Mouse (Mus musculus): ENCODE measurements around the gene Rcc1l.

Rcc1l gene

DNA sequence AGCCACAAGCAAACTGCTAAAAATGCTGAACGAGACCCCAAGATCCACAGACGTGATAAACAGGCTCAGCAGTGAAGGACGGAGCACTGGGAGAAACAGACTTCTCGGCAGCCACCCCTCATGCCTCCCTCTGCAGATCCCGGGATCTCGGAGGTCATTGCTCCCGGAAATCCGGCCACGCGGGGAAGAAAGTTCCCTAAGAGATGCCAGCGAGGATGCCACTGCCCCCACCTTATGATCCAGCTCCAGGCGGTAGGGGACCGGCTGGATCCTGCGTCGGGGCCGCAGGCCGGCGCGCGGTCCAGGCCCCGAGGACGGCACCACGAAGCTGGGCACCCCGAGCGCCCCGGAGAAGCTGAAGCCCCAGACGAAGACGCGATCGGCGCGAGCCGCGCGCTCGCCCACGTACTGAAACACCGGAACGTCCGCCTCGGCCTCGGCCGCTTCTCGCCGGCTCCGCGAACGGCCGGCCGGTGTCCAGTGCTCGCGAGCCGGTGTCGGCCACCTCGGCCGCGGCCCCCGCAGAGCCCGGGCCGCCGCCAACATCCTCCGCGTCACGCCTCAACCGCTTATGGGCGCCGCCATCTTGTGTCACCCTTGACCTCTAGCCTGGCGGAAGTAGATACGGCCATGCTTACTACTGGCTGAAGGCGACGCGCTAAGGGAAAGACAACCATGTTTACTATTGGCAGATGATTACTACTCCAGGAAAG lies at the start of gene Rcc1l:
Rcc1l (minus strand) TSS at position 606 of the 713 bp plus-strand sequence.
- peak; percentile 69 for DNase-seq (ENCODE audit: low spot score)

DNA sequence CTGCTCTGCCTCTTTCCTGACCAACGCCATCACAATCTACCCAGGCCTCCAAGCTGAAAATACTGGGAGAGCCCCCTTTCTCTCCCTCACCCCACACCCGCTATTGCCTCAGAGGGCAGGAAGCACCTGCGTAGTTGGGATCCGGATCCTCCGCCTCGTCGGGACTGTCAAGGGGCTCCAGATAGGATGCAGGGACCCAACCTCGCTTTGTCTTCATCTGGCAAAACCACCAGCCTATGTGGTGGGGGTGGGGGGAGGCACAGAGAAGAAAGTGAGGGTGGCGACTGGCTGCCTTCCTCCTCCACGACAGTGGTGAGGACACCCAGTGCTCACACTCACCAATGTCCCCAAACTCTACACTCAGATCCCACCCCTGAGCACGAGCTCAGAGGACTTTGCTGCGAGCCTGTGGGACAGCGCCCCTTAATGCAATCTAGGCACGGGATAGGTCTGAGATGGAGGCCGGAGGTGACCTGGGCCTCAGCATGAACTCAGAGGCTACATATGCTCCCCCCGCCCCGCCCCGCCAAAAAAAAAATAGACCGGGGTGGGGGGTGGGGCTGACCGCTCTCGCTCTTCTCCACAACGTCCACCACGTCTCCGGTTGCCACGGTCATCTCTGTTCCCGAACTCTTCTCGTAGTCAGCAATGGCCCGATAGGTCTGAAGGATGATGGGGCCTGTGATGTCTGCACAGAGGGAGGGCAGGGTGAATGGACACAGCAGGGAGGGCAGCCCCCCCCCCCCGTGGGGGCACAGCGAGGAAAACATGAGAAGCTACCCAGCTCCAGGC lies 48.7 kb upstream of the Rcc1l start:
- DNase-seq (ENCODE audit: low spot score) = no peak

DNA sequence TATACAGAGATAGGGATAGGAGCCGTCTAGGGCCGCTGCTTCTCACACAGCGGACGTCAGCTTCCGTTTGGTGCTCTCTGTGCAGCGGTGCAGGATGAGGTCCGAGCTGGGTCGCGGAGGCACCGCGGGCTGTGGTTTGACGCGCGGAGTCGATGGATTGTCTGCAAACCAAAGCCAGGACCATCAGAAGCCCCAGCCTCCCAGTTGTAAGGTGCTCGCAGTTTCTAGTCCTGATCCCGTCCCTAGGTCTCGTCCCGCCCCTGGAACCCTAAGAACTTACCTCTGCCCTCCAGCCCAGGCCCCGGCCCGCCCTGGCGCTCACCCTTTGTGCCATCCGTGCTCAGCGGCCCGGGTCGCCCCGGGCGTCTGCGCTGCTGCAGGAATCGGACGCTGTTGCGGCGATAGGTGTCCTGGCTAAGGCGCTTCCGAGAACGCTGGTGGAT lies 45.2 kb upstream of the Rcc1l start:
- DNase-seq (ENCODE audit: low spot score) = no peak

DNA sequence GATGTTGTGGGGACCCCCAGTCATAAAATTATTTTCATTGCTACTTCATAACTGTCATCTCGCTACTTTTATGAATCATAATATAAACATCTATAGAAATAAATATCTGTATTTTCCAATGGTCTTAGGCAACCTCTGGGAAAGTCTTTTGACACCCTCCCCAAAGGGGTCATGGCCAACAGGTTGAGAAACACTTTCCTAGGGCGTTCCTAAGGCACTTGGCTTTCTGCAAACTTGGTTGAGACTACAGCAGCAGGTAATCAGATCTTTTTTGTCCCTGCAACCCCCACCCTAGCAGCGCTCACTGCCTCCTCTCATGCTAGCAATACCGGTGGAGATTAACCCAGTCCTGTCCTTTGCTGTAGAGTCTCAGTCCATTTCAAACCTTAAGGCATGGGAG lies 44.7 kb upstream of the Rcc1l start:
- DNase-seq (ENCODE audit: low spot score) = no peak

DNA sequence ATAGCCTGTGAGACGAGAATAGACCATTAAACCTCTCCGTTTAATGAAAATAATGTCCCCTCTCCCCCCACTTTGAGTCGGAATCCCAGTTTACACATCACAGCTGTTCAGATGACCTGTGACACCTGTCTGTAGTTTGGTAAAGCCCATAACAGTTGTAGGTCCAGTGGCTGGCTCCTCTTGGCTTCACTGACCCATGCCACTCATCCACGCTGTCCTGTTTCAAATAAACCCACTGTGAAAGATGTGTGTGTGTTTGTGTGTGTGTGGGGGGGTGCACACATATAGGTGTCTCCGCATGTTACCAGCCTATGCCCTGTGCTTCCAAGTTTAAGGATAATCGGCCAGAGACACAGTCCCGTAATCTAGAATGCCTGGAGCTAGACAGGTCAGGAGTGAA lies 41.3 kb upstream of the Rcc1l start:
- no peak for DNase-seq (ENCODE audit: low spot score)

DNA sequence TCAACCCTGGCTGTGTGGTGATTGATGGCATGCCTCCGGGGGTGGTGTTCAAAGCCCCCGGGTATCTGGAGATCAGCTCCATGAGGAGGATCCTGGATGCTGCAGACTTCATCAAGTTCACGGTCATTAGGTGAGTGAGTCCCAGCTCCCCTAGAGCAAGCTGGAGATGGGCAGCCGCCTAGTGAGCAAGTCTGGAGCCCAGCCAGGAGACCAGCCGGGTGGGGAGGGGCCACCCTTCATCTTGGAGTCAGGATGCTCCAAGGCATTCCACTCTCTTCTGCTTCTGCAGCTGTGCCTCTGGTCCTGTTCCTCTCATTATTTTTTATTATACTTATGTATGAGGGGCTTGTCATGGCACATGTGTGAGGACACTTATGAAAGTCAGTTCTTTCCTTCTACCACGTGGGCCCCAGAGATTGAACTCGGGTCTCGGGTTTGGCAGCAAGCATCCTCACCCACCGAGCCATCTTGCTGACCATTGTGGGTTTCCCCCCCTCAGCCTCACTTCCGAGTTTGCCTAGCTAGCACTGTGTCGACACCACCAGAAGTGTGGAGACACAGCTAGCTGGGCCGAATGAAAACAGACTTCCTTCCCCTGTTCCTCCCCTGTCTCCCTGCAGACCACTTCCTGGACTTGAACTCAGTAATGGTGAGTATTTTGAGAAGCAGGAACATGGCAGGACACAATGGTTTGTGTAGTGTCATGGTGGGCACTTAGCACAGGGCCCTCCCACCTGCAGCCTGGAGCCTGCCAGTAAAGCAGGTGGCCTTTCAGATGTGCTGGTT lies 37.6 kb upstream of the Rcc1l start:
- DNase-seq (ENCODE audit: low spot score) = no peak

DNA sequence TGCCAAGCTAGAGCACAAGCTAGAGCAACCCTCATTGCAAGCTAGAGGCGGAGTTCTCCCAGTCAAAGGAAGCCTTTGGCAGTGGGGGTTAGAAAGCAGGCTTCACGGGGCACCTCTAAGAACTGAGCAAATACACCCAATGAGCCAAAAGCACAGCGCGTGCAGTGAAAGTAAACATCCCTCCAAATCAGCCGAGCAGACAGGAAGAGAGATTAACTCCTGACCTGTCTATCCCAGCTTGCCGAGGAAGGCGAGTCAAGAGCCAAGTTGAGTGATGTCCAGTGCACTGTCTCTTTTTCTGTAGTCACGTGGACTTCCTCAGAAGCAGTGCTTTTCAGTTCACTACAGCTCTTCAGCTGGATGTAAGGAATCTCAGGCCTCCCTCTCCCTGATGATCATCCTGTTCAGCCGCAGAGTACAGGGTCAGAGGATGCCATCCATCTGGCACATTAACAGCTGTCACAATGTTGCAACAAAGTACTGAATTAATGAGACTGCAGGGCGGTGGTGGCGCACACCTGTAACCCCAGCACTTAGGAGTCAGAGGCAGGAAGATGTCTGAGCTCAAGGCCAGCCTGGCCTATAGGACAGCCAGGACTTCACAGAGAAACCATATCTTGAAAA lies 33.5 kb upstream of the Rcc1l start:
- DNase-seq (ENCODE audit: low spot score) = no peak

DNA sequence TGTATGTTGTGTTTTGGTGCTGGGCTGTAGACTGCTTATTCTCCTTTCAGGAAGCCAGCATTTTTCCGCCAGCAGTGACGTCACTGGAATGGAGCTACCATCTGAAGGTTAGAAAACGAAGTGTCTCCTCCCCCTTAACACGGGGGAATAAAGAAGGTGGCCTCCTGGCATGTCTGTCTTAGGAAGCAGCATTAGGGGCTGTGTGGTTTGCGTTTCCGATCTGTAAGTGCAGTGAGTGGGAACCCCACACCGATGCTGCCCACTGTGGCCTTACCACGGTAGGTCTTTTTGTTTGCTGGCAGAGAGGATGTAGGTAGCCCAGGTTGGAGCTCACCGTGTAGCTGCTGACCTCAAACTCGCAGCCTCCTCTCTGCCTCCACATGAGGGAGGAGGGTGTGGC lies 30.1 kb upstream of the Rcc1l start:
- no peak for DNase-seq (ENCODE audit: low spot score)

DNA sequence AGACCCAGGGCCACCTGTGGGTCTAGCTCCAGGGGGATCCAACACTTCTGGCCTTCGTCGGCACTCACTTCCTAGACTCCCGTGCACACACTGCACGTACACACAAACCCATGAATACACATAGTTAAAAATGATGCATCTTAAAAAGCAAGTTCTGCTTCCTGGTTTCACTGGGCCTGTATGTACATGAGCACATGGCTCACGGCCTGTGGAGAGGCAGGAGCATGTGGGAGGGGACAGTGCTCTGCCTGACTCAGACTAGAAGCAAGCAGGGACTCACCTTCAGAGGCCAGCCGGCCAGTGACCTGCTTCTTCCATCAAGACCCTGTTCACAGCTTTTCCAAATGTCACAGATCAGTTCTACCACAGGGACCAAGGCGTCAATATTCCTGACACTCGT lies 17.1 kb upstream of the Rcc1l start:
- DNase-seq (ENCODE audit: low spot score) = no peak

DNA sequence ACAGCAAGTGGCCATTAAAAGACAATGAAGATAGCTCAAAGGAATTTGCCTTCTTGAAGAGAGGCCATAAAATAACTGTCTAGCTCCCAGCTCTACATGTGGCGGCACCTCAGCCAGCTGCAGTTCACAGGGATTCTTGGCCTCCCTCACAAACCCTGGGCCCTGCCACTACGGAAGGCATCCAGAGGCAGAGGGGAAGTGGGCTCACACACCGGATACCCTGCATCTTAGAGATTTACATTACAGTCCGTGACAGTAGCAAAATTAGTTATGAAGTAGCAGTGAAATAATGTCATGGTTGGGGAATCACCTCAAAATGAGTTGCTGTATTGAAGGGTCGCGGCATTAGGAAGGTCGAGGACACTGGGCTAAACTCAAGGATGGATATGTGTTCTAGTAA lies 12.0 kb upstream of the Rcc1l start:
- no peak for DNase-seq (ENCODE audit: low spot score)

DNA sequence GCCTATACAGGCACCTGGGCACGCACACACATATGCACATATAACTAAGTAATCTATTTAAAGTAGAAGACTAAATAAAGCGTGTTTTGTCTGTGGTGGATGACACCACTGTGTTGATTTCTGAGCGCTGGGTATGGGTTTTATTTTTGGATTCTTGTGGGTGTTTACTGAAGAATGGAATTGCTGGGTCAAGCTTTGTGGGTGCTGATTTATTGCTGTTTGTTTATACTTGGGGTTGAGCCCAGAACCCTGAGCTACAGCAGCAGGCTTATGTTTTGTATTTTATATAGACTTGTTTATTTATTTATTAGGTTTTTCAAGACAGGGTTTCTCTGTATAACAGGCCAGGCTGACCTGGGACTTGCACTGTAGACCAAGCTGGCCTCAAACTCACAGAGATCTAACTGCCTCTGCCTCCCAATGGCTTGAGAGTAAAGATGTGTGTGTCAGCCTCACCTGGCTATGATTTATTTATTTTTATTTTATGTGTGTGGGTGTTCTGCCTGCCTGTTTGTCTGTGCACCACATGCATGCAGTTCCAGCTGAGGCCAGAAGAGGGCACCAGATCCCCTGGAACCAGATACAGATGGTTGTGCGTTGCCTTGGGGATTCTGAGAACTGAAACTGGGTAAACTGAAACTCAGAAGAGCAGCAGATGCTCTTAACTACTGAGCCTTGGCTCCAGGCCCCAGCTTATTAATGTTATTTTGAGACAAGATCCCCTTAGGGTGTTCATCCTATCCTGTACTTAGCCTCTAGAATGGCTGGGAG lies 10.6 kb upstream of the Rcc1l start:
- DNase-seq (ENCODE audit: low spot score) = peak; percentile 51

DNA sequence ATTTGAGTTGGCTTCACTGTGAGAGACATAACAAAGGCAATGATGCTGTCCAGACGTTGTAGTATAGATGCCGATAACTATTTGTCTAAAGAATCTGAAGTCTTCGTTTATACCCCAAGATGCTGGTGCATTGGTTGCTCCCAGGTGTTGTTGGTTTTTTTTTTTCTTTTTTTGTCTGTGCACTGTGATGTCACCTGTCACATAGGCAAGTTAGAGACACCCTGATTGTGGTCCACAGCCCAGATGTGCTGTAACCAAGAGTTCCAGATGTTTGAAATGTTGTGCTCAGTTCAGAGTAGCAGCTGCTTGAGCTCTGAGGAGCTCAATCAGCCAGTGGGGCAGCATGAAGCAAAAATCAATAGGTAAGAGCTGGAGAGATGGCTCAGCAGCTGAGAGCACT lies 9.5 kb upstream of the Rcc1l start:
- no peak for DNase-seq (ENCODE audit: low spot score)

DNA sequence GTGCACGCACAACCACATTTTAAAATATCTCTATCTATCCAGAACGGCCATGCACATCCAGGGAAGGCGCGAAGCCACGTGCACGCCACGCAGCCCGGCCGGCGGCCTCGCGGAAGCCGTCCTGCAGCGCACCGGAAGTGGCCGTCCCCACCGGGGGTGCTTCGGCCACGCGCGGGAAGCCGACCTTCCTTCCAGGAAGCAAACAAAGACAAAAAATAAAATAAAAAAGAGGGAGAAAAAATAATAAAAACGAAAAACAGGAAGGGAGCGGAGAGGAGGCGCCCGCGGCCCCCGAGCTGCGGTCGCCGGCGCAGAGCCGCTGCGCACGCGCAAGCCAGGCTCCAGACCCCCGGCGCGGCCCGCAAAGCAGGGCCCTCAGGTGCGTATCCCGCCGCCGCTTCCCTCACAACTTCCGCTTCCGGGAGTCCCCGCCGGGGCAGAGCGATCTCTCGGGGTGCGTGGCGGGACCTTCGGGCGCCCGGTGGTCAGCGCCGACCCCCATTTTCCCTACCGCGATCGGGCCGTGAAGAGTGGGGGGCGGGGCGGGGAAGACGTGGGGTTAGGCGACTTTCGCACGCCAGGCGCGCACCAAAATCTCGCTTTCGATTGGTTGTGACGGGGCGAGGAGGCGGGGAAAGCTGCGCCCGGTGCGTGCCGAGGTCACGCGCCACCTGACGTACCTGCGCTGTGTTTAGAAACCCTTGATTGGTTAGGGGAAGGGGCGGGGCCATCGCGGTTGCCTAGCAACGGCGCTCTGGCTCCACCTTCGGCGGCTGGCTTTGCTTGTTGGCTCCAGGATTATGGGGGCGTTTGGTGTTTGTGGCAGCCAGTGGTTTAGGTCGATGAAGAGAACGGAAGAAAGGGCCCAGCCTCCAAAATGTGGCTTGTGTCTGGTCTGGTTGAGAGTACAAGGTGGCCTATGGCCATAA lies 7.6 kb upstream of the Rcc1l start, which contains the start of gene Gtf2ird2:
Gtf2ird2 (plus strand) TSS at position 140 of the 929 bp plus-strand sequence.
- DNase-seq (ENCODE audit: low spot score) = peak; percentile 96

DNA sequence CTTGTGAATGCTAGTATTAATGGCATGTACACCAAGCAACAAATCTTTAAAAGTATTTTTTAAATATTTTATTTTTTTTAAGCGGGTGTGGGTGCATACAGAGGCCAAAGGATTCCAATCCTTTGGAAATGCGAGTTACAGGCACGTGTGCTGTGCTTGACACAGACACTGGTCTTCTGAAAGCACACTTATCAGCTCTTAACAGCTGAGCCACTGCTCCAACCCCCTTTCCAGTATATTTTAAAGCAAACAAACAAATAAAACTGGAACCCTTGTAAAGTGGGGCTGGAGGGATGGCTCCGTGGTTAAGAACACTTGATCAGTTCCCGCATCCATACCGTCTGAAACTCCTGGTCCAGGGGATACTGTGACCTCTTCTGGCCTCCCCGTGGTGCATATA lies 6.6 kb upstream of the Rcc1l start:
- no peak for DNase-seq (ENCODE audit: low spot score)

DNA sequence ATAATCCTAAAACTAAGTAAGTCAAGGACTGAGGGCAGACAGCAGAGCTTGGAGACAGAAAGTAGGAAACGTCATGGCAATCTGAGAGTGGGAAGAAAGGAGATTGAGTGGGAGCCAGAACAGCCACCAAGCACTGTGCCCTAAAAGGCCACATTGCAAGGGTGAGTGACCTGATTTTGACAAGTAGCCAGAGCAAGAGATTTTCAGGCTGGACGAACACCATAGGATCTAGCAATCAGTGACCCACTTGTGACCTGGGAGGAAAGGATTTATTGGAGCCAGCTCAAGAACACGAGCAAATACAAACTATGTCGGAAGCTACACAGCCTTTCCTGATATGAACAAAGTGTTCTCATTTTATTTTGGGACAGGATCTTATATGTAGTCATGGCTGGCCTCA lies 6.2 kb upstream of the Rcc1l start:
- no peak for DNase-seq (ENCODE audit: low spot score)

DNA sequence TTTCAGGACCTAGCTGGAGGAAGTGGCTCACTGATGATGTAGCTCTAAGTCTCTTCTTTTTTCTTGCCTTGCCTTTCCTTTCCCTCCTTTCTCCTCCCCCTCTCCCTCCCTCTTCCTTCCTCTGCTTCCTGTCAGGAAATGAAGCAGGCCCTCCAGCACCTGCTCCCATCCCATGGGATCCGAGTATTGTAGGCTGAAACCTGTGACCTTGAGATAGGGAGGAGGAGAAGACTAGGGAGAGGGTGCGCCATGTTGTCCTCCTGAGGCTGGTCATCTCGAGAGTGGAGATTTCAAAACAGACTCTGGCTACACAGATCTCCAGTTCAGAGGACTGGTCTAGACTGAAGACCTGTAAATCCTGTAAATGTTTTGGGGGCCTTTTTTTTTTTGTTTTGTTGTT lies 5.6 kb upstream of the Rcc1l start:
- no peak for DNase-seq (ENCODE audit: low spot score)

DNA sequence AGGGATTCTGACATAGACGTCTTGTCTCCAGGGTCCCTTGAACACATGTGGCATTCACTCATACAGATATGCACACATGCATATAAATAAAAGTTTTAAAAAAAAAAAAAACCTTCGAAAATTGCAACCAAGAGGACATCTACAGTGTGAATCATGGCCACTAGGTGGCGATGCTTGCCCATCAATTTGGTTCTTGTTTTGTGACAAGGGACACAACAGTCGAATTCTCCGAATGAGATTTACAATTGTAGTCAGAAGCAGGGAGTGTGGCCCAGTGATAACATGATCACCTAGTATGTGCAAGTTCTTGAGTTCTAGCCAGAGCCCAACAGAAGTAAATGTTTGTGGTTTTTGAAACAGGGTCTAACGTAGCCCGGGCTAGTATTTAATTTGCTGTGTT lies 3.3 kb upstream of the Rcc1l start:
- peak; percentile 77 for DNase-seq (ENCODE audit: low spot score)

DNA sequence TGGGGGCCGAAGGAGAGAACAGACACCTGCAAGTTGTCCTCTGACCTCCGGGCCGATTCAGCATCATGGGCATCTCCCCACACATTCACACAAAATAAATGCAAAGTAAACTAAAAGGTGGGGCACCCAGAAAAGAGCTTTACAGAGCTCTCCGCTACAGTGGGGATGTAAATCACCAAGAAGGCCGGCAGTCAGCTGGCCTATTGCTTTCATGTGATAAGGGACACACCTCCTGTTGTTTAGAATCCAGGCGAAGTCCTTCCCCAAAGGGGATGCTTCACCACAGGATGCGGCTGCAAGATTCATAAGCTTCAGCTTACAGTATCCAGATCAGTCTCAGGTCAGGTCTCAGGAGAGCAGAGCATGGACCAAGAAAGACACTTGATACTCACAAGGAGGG lies 2.0 kb upstream of the Rcc1l start:
- no peak for DNase-seq (ENCODE audit: low spot score)

DNA sequence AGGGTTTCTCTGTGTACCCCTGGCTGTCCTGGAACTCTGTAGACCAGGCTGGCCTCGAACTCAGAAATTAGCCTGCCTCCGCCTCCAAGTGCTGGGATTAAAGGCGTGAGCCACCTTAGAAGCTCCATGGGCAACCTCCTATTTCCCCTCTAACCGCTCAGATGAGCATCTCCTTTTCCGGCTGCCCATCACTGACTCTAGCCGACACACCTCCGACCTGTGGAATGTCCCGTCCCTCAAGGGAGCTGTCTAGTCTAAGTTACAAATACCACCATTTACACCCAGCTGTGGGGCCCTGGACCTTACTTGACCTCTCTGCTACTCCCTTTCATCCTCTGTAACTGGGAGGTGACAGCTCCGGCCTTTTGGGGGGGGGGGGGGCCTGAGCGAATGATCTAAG lies 878 bp downstream of the Rcc1l start:
- no peak for DNase-seq (ENCODE audit: low spot score)

DNA sequence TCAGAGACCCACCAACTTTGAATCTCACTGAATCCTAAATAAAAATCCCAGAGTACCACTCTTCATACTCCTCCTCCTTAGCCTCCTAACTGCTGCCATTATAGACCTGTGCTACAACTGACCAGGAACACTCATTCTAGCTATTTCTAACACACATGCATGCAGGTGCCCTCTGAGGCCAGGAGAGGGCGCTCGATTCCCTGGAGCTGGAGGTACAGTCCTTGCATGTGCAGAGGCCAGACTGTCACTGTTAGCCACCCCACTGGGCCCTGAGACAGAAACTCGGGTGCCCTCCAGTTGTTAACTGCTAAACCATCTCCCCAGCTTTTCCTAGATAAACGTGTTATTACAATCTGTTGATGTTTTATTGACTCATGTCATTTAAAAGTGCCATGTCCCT lies 3.4 kb downstream of the Rcc1l start:
- DNase-seq (ENCODE audit: low spot score) = no peak
